ENCODE assay signal across 15 mouse cellular contexts in the genomic region with DNA sequence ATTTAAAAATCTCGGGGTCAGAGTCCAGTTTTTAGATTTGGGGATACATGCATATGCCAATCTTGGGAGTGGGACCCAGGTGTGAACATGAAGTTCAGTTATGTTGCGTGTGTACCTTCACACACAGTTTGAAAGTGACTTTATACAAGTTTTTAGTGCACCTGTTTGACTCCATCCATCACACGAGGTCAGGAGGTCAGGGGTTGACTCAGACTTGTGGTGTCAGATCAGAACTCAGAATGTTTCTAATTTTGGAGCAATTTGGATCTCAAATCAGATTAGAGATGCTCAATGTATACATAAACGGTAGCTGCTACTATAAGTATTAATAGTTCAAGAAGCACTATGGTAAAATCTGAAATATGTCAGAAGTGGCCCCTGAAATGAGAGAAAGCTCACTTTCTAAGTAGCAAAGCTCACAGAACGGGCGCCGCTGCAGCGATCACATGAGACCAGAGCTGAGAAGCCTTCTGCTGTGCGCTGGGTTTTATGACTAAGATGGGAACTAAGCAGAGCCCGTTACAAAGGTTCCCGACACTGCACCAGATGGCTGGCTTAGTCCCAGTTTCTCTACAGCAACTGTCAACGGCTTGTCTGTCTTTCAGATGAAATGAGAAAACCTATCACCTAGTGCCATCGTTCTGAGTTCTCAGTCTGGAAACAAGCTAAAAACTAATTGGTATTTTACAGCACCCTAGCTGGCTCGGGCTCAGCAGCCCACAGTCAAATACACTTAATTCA. TPM values are rescaled to one million over a fixed set of nuclear protein-coding genes. Genes with fewer than 3 reads are reported as not detected.
A peak's percentile ranks its signal among the peaks of the same experiment; 100 is the strongest.
DNase-seq lines count a peak whose midpoint lies in the region; ATAC-seq and TF ChIP-seq lines count a peak whose summit lies in the region.
"Had no signal": no experiment of that assay in that cellular context is flagged by ENCODE, and none has a peak within 500 bp of the region (broad histone marks: within the 10 kb centered on the region; RNA-seq: fewer than 3 reads in every experiment).

No protein-coding gene starts in this region.

- peaks cover 5 to 15% of the 10 kb centered on the region in 2 experiments; a peak in 3 of 4 replicates for H3K4me1 ChIP-seq in CH12.LX (ENCODE audit: control insufficient read depth in 1 of 2, insufficient read depth in 2 of 2)
- H3K4me1 ChIP-seq: liver, embryonic 12.5 days had no signal

- ATAC-seq in megakaryocyte progenitor cell, adult 5-6 weeks (replicated peaks; ENCODE audit: poor library complexity): no peak
- ATAC-seq: liver, embryonic 12.5 days; lung, postnatal 0 days had no signal

- peaks cover 16 to 49% of the 10 kb centered on the region in 2 experiments for H3K36me3 ChIP-seq in CH12.LX (replicated peaks in 1 of 2; ENCODE audit: control insufficient read depth in 1 of 2, insufficient read depth in 1 of 2, low read length in 1 of 2)
- H3K36me3 ChIP-seq: liver, embryonic 12.5 days had no signal

- peak; percentile 18 to 26 for DNase-seq in cerebellum, postnatal 36 days
- DNase-seq in cerebellum, adult 8-10 months: no peak
- DNase-seq in layer of hippocampus, adult 18-20 months (ENCODE audit: low spot score in 2 of 2): peak; percentile 47 to 79
- no peak for DNase-seq in layer of hippocampus, postnatal 25 days (ENCODE audit: extremely low spot score in 1 of 2, low spot score in 1 of 2)
- DNase-seq in CH12.LX (ENCODE audit: extremely low read depth): peak; percentile 45
- DNase-seq in layer of hippocampus, adult 9-11 months: peak; percentile 54
- no peak for DNase-seq in embryo, embryonic 10.5 days (ENCODE audit: low spot score)
- DNase-seq: adrenal gland, adult 8-10 months; heart, adult 2 months; heart, postnatal 14 days; kidney, adult 8-10 months; thymus, adult 18-20 months had no signal

- no peak overlapping the region for H3K4me3 ChIP-seq in CH12.LX (replicated peaks in 1 of 3; ENCODE audit: low read depth in 2 of 3, low read length in 2 of 3, poor library complexity in 1 of 3)
- H3K4me3 ChIP-seq: heart, adult 2 months; liver, embryonic 12.5 days had no signal

- no peak for TF ChIP-seq CTCF in CH12.LX (conservative IDR thresholded peaks at IDR 0.05 in 1 of 2, IDR thresholded peaks at IDR 0.05 in 1 of 2; ENCODE audit: low read depth in 2 of 2, low read length in 2 of 2)

- peak; percentile 75 for TF ChIP-seq EP300 in CH12.LX (IDR thresholded peaks at IDR 0.05; ENCODE audit: low read length)

- TF ChIP-seq POLR2A in CH12.LX (IDR thresholded peaks at IDR 0.05; ENCODE audit: low read depth, low read length): no peak

- dilution Hi-C loops in CH12.LX (cut with MboI; ENCODE audit: extremely low pct_ligation_motif_present, extremely low pct_unique_long_range_greater_than_20kb, low sequenced_read_pairs): no loop called here

- TF ChIP-seq RAD21 in CH12.LX (IDR thresholded peaks at IDR 0.05; ENCODE audit: low read depth, low read length): no peak; the same call in 1 of the 2 replicates

- peak overlapping the region; percentile 37 for H3K4me2 ChIP-seq in CH12.LX (ENCODE audit: insufficient read depth, low read depth, poor library complexity, severe bottlenecking)
- H3K4me2 ChIP-seq: liver, embryonic 12.5 days had no signal

- H3K9ac ChIP-seq in CH12.LX (ENCODE audit: insufficient read depth, low read depth): peak overlapping the region; percentile 63
- H3K9ac ChIP-seq: liver, embryonic 12.5 days had no signal

- H3K27me3 ChIP-seq in CH12.LX (replicated peaks): no peaks in the 10 kb centered on the region
- H3K27me3 ChIP-seq: liver, embryonic 12.5 days had no signal

- no peaks in the 10 kb centered on the region for H3K9me3 ChIP-seq in CH12.LX (replicated peaks; ENCODE audit: low read length)
- H3K9me3 ChIP-seq: liver, embryonic 12.5 days had no signal

- no peak overlapping the region for H3K27ac ChIP-seq in CH12.LX (ENCODE audit: insufficient read depth, low read depth)
- H3K27ac ChIP-seq: heart, adult 2 months; liver, embryonic 12.5 days had no signal

- no peaks in the 10 kb centered on the region for H3K79me2 ChIP-seq in CH12.LX (replicated peaks; ENCODE audit: control insufficient read depth, extremely low read depth, insufficient read depth, poor library complexity, severe bottlenecking)

- in situ Hi-C loops in CH12.LX (cut with MboI; ENCODE audit: low pct_ligation_motif_present, low pct_unique_long_range_greater_than_20kb, low sequenced_read_pairs): no loop called here

TF ChIP-seq in CH12.LX, 34 proteins besides CTCF, POLR2A, EP300 and RAD21 (continues in another document):
- no peak for TF ChIP-seq ZC3H11A (IDR thresholded peaks at IDR 0.05; ENCODE audit: low read depth, low read length)
- no peak for TF ChIP-seq PAX5 (IDR thresholded peaks at IDR 0.05; ENCODE audit: low read length)
- TF ChIP-seq MAFK (IDR thresholded peaks at IDR 0.05; ENCODE audit: insufficient replicate concordance, low read length): no peak
- TF ChIP-seq CHD2 (IDR thresholded peaks at IDR 0.05; ENCODE audit: low read length): no peak
- TF ChIP-seq JUND (conservative IDR thresholded peaks at IDR 0.05; ENCODE audit: low read depth, low read length): peak; percentile 69; the same call in 1 of the 2 replicates
- no peak for TF ChIP-seq USF1 (IDR thresholded peaks at IDR 0.05; ENCODE audit: low read depth, low read length)
- TF ChIP-seq USF2 (conservative IDR thresholded peaks at IDR 0.05; ENCODE audit: low read depth, low read length): no peak
- TF ChIP-seq POLR2AphosphoS2 (IDR thresholded peaks at IDR 0.05; ENCODE audit: low read depth, low read length): no peak
- TF ChIP-seq UBTF (IDR thresholded peaks at IDR 0.05; ENCODE audit: low read depth, low read length): no peak
- TF ChIP-seq GABPA (IDR thresholded peaks at IDR 0.05; ENCODE audit: insufficient replicate concordance, low read depth, low read length): no peak
- peak; percentile 86 for TF ChIP-seq IRF4 (IDR thresholded peaks at IDR 0.05; ENCODE audit: low read depth, low read length)
- TF ChIP-seq CHD1 (IDR thresholded peaks at IDR 0.05; ENCODE audit: low read depth, low read length): no peak
- TF ChIP-seq BHLHE40 (IDR thresholded peaks at IDR 0.05; ENCODE audit: low read depth, low read length): peak; percentile 65; the same call in 1 of the 2 replicates
- TF ChIP-seq ZNF384 (IDR thresholded peaks at IDR 0.05; ENCODE audit: low read depth, low read length): no peak
- TF ChIP-seq MXI1 (IDR thresholded peaks at IDR 0.05; ENCODE audit: low read depth, low read length): peak; percentile 59
- TF ChIP-seq SIN3A (IDR thresholded peaks at IDR 0.05; ENCODE audit: low read length): peak; percentile 67
- no peak for TF ChIP-seq NELFE (IDR thresholded peaks at IDR 0.05; ENCODE audit: low read depth, low read length)
- peak; percentile 47; the same call in 1 of the 2 replicates for TF ChIP-seq RCOR1 (conservative IDR thresholded peaks at IDR 0.05; ENCODE audit: low read depth, low read length)
- no peak; the same call in 1 of the 2 replicates for TF ChIP-seq ETS1 (conservative IDR thresholded peaks at IDR 0.05; ENCODE audit: low read depth, low read length)
- TF ChIP-seq MEF2A (IDR thresholded peaks at IDR 0.05; ENCODE audit: borderline replicate concordance, low read depth, low read length): peak; percentile 65; the same call in 1 of the 2 replicates
- TF ChIP-seq TCF12 (IDR thresholded peaks at IDR 0.05; ENCODE audit: low read depth, low read length): peak; percentile 70; the same call in 1 of the 2 replicates
- TF ChIP-seq ZMIZ1 (IDR thresholded peaks at IDR 0.05; ENCODE audit: low read depth, low read length): no peak
- no peak; the same call in 1 of the 2 replicates for TF ChIP-seq MYC (IDR thresholded peaks at IDR 0.05; ENCODE audit: low read depth, low read length)
- no peak for TF ChIP-seq ZKSCAN1 (IDR thresholded peaks at IDR 0.05; ENCODE audit: borderline replicate concordance, low read depth, low read length)
- TF ChIP-seq NRF1 (IDR thresholded peaks at IDR 0.05; ENCODE audit: low read depth, low read length): no peak
- peak; percentile 68 for TF ChIP-seq HCFC1 (IDR thresholded peaks at IDR 0.05; ENCODE audit: low read depth, low read length)
- no peak for TF ChIP-seq MAZ (IDR thresholded peaks at IDR 0.05; ENCODE audit: low read depth, low read length)
- TF ChIP-seq MAX (IDR thresholded peaks at IDR 0.05; ENCODE audit: low read length): 0 out of 2 replicates have a peak, but pooled peaks have one; percentile 27
- TF ChIP-seq SMC3 (IDR thresholded peaks at IDR 0.05; ENCODE audit: low read depth, low read length): no peak
- TF ChIP-seq KAT2A (IDR thresholded peaks at IDR 0.05; ENCODE audit: insufficient replicate concordance, low read length): no peak
- TF ChIP-seq E2F4 (IDR thresholded peaks at IDR 0.05; ENCODE audit: insufficient replicate concordance, low read depth, low read length): no peak
- TF ChIP-seq TBP (conservative IDR thresholded peaks at IDR 0.05; ENCODE audit: low read depth, low read length): peak; percentile 66
- no peak for TF ChIP-seq ELF1 (IDR thresholded peaks at IDR 0.05; ENCODE audit: low read depth, low read length)

RNA-seq across cellular contexts. Expression of gene Tmem50b, which starts 18.4 kb away (rescaled TPM):
- total RNA-seq in layer of hippocampus, adult 18-20 months (2021): 100 to 1,000 TPM; 104 to 112 TPM
- 100 to 1,000 TPM; 105 to 120 TPM for total RNA-seq in layer of hippocampus, postnatal 25 days (2021)
- 6.1 and 9.7 TPM in 2 replicates for total RNA-seq in CH12.LX (2012; rRNA removed)
- 12.7 and 14.5 TPM in 2 replicates for total RNA-seq in CH12.LX (2014; rRNA removed)
- 15.9 TPM in 2 replicates for polyA plus RNA-seq in CH12.LX (2012; ENCODE audit: insufficient read length, low read depth)
- 51.9 and 59.3 TPM in 2 replicates for total RNA-seq in megakaryocyte progenitor cell, adult 5-6 weeks (2015)
- 42.9 and 44.3 TPM in 2 replicates for total RNA-seq in megakaryocyte progenitor cell, adult 5-6 weeks (2017)

RNA-seq across cellular contexts. Expression of gene Ifngr2, which starts 32.3 kb away (rescaled TPM):
- 10 to 100 TPM; 50.9 to 53.1 TPM for total RNA-seq in layer of hippocampus, adult 18-20 months (2021)
- 10 to 100 TPM; 61.5 to 71.9 TPM for total RNA-seq in layer of hippocampus, postnatal 25 days (2021)
- 26.3 and 36.1 TPM in 2 replicates for total RNA-seq in CH12.LX (2012; rRNA removed)
- total RNA-seq in CH12.LX (2014; rRNA removed): 29.6 and 32.1 TPM in 2 replicates
- 38.8 and 39.2 TPM in 2 replicates for polyA plus RNA-seq in CH12.LX (2012; ENCODE audit: insufficient read length, low read depth)
- 17.4 and 20.3 TPM in 2 replicates for total RNA-seq in megakaryocyte progenitor cell, adult 5-6 weeks (2015)
- total RNA-seq in megakaryocyte progenitor cell, adult 5-6 weeks (2017): 14.1 and 16.0 TPM in 2 replicates

RNA-seq across cellular contexts. Expression of gene Dnajc28, which starts 39.7 kb away (rescaled TPM):
- total RNA-seq in layer of hippocampus, adult 18-20 months (2021): 10 to 100 TPM in 1 of 2 experiments, 1 to 10 TPM in 1; 9.7 to 11.3 TPM
- 10 to 100 TPM in 1 of 2 experiments, 1 to 10 TPM in 1; 8.2 to 10.3 TPM for total RNA-seq in layer of hippocampus, postnatal 25 days (2021)
- 1.1 and 1.8 TPM in 2 replicates for total RNA-seq in CH12.LX (2012; rRNA removed)
- total RNA-seq in CH12.LX (2014; rRNA removed): 0.97 and 1.2 TPM in 2 replicates
- polyA plus RNA-seq in CH12.LX (2012; ENCODE audit: insufficient read length, low read depth): 0.47 and 0.55 TPM in 2 replicates
- total RNA-seq in megakaryocyte progenitor cell, adult 5-6 weeks (2015): 2.3 and 3.9 TPM in 2 replicates
- total RNA-seq in megakaryocyte progenitor cell, adult 5-6 weeks (2017): 4.1 and 5.7 TPM in 2 replicates

Comparison
In these comparisons a context has a peak if more than half of its experiments do, and no peak if none do; other contexts are left out.
1. DNase-seq: peak in cerebellum, postnatal 36 days (2 of 2), layer of hippocampus, adult 18-20 months (2 of 2), CH12.LX (single experiment) and layer of hippocampus, adult 9-11 months (single experiment); none in cerebellum, adult 8-10 months (single experiment), layer of hippocampus, postnatal 25 days (0 of 2) and embryo, embryonic 10.5 days (single experiment).